Mouse (Mus musculus) layer of hippocampus, postnatal 10 days (tissue): Measurements from ENCODE around the gene Rbfox3. TPM values are rescaled to one million over a fixed set of nuclear protein-coding genes. Genes with fewer than 3 reads are reported as not detected.

Experiments
- DNase-seq, 2 experiments: peaks; one replicate each; pipeline ENCODE4 v3.0.0; 2021; ENCODE audit warnings: low spot score in 2 of 2
- total RNA-seq, 2 experiments: library from RNA; stranded (reverse); gene quantifications; 2 replicates each; pipeline ENCODE4 v1.2.3; 2021

Rbfox3 gene
- total RNA-seq, 2 experiments from 2014 or later, result 205 to 226 TPM

DNA sequence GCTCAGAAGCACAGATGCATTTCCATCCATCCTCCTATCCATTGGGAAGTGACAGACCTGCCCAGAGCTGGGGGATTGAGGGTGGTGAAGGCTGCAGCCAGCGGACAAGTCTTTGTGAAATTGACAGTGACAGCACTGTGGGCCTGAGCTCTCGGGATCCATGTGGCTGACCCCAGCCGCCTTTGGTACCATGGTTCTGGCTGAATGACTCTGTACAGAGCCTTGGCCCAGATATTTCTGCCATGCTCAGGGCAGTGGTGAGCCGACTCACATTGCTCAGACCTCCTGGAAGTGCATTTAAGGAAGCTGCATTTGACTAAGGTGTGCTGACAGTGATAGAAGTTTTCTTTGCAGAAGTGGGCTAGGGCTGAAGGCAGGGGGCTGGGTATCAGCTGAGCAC lies 144.0 kb downstream of the Rbfox3 start:
- DNase-seq, result no peak

DNA sequence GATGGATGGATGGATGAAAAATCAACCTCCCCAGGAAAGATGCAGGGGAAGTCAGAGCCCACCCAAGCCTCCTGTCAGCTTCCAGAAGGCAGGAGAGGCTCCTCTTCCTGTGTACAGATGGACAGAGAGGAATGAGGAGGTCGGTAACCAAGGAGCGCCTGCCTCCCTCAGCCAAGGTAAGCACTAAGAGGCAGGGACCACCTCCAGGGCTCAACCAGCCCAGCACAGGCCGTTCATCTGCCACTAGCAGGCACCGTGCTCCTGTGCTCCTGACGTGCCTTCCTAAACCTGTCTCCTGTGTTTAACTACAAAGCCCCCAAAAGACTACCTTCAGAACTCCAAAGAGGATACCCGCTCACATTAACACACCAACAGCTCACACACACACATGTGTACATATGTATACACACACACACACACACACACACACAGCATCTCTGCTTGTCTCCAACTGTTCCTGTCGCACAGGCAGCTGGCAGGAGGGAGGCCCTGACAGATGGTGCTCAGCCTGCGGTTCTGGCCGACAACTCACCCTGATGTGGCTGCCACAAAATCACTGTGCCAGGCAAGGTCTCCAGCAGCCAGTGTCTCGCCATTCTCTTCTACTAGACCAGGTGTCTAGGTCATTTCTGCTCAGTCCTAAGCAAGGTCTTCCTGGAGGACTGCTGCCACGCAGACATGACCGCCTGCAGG lies 151.0 kb downstream of the Rbfox3 start:
- DNase-seq, result no peak

DNA sequence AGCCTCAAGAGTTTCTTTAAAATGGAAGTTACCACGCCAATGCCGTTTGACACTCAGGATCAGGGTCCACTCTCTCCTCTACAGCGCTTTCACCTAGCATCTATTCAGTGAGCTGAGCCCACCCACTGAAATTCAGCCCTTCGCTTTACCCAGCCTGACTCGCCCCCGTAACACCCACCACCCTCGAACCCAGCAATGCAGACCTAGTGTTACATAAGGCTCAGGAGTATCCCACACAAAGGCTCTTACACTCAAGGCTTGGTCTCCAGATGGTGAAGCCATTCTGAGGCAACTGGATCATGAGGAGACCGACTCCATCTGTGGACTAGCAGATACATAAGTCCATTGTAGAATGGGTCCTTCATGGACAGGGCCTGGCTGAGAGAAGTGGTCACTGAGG lies 152.2 kb downstream of the Rbfox3 start:
- no peak for DNase-seq

DNA sequence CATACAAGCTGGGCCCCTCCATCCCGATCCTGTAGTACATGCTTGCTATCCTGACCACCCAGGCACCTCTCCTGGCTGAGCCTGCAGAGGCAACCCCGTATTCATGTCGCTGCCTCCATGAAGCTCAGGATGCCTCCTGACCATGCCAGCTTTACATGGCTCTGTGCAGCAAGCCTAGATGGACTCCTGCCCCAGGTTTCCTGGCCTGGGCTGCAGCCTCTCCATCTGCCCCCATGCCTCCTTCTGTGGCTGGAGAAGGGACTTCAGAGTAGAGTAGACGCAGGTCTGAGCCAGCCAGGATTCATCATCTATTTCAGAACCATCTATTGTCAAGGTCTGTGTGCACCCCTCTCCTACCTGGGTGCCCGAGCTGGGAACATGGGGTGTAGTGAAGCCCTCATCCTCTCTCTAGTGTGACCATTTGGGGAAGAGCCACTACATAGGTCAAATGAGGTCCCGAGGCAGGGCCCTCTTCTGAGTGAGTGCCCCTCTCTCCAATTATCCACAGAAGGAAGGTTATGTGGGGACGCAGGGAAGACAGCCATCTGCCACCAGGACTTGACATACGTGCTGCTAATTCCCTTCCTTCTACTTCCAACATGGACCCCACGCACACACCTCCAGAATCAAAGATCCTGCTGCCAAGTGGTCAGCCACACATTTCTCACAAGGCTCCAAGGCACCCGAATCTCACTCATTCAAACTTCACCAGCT lies 153.0 kb downstream of the Rbfox3 start:
- no peak for DNase-seq

DNA sequence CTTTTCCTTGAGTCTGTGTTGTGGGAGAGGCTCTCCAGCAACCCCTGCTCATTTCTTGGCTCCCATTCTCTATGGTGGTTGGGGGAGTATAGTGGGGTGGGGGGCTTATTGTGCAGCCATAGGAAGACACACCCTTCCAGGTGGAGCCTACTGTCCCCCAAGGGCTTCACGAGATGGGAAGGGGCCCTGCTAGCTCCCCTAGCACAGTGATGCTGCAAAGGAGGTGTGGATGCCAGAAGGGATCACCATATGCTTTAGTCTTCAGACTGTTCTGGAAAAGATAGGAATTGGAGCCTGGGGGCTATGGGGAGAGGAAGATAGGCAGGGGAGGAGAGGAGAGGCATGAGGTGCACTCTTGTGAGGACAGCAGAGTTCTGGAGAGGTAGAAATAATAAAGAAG lies 153.9 kb downstream of the Rbfox3 start:
- DNase-seq, result no peak

DNA sequence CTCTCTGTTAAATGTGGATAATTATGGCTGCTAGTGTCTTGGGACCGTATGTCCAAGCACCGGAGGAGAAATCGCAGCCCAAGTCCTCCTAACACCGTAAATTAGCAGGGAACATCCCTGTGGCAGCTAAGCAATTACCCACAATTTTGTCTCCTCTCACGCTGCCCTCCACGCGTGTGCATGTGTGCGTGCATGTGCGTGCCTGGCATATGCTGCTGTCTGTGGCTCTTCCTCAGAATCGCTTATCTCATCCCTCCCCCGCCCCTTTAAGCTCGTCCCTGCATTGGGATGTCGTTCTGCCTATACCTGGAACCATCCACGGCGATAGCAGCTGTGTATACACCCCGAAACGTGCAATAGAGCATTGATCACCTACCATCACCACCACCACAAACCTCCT lies 156.4 kb downstream of the Rbfox3 start:
- DNase-seq, result no peak

DNA sequence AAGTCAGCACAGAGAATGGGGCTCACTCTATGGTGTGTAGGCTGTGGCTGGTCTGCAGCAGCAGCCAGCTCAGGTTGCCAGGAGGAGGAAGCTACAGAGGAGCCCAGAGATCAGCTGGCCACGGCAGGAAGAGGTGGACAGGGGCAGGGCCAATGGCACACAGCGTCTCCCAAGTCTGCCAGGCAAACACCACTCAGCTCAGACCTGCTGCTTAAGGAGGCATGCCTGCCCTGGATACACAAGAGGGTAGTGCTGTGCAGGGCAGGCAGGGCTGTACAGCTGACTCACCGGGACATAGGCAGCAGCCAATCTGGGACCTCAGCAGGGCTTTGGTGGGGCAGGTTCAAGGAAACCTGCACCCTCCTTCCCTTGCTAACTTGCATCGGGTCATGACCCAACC lies 156.9 kb downstream of the Rbfox3 start:
- no peak for DNase-seq

DNA sequence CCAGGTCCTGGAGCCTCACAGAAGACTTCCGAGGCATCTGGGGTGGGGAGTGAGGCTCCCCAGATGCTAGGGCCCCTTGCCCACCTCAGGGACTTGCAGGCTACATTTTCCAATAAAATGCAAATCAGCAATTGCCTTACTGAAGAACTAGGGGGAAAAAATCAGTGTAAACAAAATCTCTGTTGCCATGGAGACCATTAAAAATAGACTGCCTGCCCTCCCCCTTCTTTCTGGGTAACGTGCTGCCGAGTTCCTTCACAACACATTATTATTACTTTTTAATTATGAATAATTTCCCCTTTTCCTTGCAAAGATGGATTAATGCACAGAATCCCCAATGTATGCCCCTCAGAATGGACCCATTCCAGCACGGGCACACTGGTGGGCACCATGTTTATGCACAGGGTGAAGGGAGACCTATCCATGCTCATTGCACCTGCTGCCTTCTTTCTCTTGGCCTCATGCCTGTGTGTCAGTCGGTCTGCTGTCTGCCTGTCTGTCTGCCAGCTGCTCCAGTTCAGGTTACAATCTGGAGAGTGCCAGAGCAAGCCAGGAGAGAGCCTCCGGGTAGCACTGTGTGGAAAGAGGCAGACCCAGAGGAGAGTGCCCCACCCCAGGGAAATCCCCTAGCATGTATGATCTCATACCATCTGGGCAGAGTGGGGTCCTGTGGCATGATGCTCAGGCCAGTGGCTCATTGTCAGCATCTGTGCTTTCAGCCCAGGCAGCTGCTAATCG lies 159.3 kb downstream of the Rbfox3 start:
- DNase-seq, result peak; percentile 60 to 64

DNA sequence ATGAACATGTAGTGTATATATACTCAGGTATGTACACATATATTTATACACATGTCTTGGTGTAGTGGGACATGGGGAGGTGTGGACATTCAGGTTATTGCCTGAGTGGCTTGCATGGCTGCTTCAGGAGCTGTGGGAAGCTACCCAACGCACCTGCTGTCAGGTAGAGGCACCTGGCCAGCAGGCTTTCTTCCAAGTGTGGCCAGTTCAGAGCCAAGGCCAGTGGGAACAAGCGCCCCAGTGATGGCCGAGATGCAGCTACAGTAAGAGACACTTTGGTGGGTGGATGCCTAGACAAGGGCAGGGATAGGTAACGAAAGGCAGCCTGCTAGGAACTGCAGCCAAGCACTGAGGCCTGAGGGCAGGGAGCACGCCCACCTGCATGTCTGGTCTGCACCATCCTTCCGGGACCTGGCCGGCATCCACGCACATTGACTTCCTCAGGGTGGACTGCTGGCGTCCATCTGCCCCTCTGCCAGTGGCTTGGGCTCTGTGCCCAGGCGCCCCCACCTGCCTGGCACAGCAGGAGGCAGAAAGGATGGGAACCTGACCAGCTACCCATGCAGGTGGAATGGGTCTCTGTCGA lies 160.6 kb downstream of the Rbfox3 start:
- no peak for DNase-seq

DNA sequence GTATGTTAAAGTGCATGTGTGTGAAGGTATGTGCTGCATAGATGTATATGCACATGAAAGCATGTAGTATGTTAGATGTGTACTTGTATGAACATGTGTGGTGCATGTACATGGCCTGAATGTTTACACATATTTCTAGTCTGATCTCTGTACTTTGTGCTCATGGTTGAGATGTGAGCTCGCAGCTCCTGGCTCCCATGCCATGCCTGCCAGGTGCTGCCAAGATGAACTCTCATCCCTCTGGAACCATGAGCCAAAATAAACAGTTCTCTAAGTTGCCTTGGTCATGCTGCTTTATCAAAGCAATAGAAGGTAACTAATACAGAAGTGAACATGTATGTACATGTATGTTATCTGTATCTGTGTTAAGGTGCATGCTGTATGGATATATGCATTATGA lies 161.9 kb downstream of the Rbfox3 start:
- DNase-seq, result no peak

DNA sequence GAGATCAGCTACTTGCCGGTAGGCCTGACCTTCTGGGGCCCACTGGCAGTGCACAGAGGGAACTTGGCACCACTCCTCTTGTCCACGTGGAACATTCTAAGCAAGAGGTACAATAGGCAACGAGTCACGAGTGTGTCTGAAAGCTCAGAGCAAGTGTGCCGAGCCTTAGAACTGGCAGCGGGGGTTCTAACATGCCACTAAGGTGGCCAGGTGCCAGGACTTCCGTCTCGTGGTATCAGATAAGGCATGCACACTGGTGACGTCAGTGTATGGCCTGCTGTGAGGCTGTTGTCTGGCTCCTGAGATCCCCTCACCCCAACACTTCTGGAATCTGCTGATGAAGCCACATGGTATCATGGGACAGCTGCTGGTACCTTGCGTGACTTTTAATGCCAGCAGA lies 162.8 kb downstream of the Rbfox3 start:
- no peak for DNase-seq

DNA sequence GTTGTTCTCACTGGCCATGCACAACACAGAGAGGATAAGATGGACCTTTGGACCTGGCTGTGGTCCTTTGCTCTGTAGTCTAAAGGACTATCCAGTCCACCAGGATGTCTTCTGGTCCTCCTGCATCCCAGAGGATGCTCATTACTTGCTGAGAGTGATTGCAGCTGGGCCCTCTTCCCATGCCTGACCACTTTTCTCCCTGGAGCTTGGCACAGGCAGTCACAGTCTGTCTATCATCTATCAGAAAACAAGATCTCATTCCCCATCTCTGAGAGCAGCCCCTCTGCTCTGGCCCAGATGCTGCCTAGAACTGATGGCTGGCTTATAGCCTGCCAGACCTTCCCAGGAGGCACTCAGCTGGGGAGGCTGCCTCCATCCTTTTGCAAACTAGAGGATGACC lies 166.1 kb downstream of the Rbfox3 start:
- no peak for DNase-seq

DNA sequence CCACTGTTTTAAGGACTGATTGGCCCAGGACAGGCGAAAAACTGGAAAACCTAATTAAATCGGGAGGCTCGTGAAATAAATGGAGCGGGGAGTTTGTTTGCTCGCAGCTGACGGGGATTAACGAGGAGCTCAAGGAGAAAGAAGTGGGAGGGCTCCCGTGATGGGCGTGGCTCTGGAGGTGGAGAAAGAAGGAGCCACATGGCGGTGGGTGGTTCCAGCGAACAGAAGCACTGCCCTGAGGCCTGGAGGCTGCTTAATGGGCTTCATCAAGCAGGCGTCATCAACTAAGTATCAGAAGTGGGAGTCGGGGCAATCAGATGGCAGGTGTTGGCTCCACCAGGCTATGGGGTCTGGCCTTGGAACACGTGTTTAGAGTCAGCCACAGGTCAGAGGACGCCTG lies 166.6 kb downstream of the Rbfox3 start:
- peak; percentile 59 to 69 for DNase-seq

DNA sequence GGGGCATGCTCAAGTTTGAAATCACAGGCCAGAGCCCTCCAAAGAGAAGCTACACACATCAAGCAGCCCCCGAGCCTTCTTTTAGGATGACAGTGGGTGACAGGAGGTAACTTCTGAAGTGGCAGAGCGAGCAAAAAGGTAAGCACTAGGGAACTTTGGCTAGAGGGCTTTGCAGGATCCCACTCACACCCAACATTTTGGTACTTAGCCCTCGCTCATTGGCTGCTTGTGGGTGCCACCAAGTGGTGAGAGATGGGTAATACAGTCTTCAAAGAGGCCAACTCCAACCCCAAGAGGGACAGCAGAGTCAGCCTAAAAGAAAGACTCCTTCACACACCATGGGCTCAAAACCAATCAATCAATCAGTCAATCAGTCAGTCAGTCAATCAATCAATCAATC lies 168.6 kb downstream of the Rbfox3 start:
- DNase-seq, result peak; percentile 55 to 68

DNA sequence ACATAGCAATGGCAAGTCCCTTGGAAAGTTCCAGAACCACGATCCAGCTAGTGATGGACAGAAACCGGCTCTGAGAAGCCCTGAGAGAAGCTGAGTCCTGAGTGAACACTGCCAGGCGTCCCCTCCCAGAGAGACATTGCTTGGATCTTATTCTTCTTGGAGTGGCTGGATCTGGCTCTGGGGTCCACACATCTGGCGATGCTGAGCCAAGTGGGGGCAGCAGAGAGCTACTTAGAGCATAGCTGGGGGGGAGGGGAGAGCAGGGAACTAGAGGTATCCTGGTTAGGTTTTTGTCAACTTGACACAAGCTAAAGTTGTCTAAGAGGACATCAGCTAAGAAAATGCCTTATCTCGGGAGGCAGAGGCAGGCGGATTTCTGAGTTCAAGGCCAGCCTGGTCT lies 170.1 kb downstream of the Rbfox3 start:
- peak in 1 of 2 experiments; percentile 56 for DNase-seq

DNA sequence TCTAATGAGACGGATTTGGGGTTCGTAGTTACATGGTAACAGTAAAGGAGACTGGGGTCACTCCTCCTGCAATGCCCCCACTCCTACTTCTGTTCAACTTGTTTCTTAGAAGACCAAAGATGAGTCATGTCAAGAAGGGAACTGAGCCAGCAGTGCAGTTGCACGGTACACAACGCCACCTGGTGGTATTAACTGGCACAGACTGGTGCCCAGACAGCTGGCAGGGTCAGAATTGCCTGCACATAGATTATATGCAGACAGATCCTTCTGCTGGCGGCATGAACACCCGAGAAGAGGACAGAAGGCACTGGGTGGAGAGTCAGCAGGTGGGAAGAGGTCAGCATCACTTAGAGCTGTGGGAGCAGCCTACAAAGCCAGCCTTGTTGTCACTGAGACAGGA lies 171.4 kb downstream of the Rbfox3 start:
- DNase-seq, result peak; percentile 76 to 83

DNA sequence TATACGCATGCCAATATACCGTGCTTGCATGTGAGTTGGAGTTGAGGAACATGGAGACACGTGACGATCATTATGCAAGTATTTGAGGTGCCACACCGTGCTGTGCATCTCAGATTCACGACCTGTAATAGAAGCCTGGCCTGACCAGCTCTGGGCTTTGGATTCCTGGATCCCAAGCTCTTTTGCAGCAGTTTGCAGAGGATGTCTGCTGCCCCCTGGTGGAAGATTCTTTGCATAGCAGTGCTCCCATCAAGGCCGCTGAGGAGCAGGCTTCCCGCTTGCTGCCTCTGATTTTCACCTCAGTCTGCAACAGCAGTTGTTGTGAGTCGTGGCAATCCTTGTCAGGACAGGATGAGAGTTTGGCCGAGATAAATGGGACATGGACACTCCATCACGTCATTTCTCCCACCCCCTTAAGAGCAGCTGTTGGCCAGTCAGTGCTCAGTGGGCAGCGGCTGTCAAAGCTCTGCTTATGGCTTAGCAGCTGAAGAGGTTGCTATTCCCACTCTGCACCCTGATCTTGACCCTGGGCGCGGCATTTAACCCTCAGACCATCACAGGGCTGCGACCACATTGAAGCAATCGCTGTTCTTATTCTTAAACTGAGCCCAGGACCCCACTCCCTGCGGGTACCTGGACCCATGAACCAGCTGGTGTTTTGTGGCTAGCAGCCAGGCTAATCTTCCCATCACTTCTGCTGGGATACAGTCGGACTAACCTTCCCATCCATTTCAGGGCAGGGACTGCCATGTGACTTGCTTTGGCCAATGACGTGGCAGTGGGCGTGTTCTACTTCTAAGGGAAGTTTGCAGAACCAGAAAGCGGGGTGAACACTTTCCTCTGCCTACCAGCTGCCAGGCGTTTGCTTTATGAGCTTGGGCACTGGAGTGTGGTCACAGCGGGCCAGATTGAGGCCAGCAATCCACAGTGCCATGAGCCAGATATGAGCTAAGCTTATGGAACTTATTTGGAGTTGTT lies 172.3 kb downstream of the Rbfox3 start:
- DNase-seq, result peak; percentile 92 to 94

DNA sequence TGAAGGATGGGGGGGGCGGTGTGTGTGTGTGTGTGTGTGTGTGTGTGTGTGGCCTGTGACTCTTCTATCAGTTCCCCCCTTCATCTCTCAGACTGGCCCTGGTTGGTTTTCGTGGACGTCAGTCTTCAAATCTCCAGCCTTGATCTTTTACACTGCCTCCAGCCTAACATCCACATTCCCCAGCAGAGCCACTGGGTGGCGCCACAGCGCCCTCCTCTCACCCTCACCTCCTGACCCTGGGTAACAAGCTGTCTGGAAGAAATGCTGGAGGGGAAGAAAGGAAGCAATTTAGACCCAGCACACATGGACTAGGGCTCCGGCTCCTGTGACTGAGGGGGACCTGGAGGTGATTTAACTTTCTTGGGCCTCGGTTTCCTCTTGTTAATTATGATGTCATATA lies 173.1 kb downstream of the Rbfox3 start:
- DNase-seq, result no peak

DNA sequence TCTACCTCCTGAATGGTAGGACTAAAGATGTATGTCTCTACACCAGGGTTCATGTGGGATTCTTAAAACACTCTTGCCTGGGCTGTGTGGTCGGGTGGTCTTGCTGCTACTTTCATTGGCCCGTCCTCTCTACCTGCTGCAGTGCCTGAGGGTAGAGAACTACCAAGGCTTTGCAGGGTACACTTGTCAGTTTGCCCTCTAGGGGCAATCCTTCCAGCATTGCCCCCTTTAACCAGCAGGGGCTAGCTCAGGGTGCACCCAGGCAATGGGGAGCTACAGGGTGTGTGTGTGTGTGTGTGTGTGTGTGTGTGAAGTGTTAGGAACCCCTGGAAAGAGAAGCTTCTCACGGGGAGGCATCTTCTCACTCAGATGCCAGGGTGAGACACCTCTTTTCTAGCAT lies 173.6 kb downstream of the Rbfox3 start:
- DNase-seq, result no peak

DNA sequence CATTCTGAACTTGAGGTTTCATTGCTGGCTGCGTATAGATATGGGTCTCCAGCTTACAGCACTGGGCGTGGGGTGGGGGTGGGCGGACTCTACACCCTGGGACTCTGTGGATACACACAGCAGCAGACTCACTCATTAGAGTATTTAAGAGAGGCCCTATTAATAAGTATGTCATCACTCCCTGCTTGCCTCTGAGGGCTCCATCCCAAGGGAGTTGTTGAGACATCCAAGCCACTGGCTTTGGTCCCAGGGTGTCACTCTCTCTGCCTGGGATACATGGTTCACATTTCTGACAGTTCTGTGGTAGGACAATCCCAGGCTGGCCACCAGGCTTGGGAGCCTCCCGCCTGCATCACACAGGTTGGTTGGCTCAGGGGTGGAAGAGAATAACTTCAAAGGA lies 174.4 kb downstream of the Rbfox3 start:
- no peak for DNase-seq

DNA sequence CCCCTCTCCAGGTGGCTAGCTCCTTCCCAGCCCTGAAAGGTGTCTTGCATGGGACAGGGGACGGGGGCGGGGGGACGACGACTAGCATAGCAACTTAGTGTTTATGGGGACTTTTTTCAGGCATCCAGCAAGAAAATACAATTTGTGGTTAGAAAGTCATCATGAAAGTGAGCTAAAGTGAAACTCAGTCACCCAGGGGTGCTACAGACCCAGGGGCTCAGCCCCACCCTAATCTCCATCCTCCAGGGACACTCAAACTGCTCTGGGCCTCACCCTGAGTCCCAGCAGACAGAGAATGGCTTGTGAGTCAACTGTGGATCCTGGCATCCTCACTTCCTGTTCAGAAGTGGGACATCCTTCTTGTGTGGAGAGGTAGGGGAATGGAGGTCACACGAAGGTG lies 179.7 kb downstream of the Rbfox3 start:
- DNase-seq, result no peak
